Mouse (Mus musculus) neural tube, embryonic 12.5 days (tissue): ENCODE measurements at regions not wholly inside any gene's neighbourhood (a gene's known extent, or its start where the extent isn't known, plus 50 kb on each side); places are given as distances from the start of the nearest gene placed in this dataset.
"Not testable (repeated sequence)": the region's sequence is repeated elsewhere in the genome, so short reads cannot be mapped to it uniquely, and the experiment has no call there.

Source experiments
- ATAC-seq: fragments of 200-750 bp; cut with Nextera tagmentation; 2 replicates; pipeline ENCODE4 v1.8.0; 2017; ENCODE audit warnings: low read depth, mild to moderate bottlenecking, moderate TSS enrichment, moderate library complexity; ENCODE audit not compliant: low FRiP score
- H3K27ac ChIP-seq: fragments of 300-500 bp; sonication (generic); 2 replicates; pipeline ENCODE4 v1.5.1; 2016
- H3K27me3 ChIP-seq: fragments of 300-500 bp; sonication (generic); replicated peaks from 2 replicates; pipeline ENCODE4 v1.6.1; 2016; ENCODE audit warnings: mild to moderate bottlenecking
- H3K36me3 ChIP-seq: fragments of 300-500 bp; sonication (generic); 2 replicates; pipeline ENCODE4 v1.6.1; 2016; ENCODE audit warnings: mild to moderate bottlenecking
- H3K4me1 ChIP-seq: fragments of 300-500 bp; sonication (generic); 2 replicates; pipeline ENCODE4 v1.6.1; 2016
- H3K4me2 ChIP-seq: fragments of 300-500 bp; sonication (generic); replicated peaks from 2 replicates; pipeline ENCODE4 v1.6.1; 2016; ENCODE audit warnings: mild to moderate bottlenecking
- H3K4me3 ChIP-seq: fragments of 300-500 bp; sonication (generic); 2 replicates; pipeline ENCODE4 v1.5.1; 2016
- H3K9ac ChIP-seq: fragments of 300-500 bp; sonication (generic); 2 replicates; pipeline ENCODE4 v1.6.1; 2016; ENCODE audit warnings: mild to moderate bottlenecking
- H3K9me3 ChIP-seq: fragments of 300-500 bp; sonication (generic); 2 replicates; pipeline ENCODE4 v1.6.1; 2016; ENCODE audit warnings: mild to moderate bottlenecking
- WGBS: fragments of 180-500 bp; shearing (Covaris S2); methylation state at CpG from one replicate; pipeline ENCODE4 v1.1.7; 2016; 5-methylcytosine and 5-hydroxymethylcytosine counted together

- H3K27ac ChIP-seq = no peak overlapping the region
- no peak overlapping the region for H3K4me2 ChIP-seq
- WGBS = 90% methylated on average over 2 of the region's 2 CpGs
- H3K36me3 ChIP-seq = no peaks in the 10 kb centered on the region
- H3K4me3 ChIP-seq = no peak overlapping the region
- ATAC-seq = no peak
- no peaks in the 10 kb centered on the region for H3K27me3 ChIP-seq
- no peaks in the 10 kb centered on the region for H3K4me1 ChIP-seq
- no peaks in the 10 kb centered on the region for H3K9me3 ChIP-seq
- H3K9ac ChIP-seq = no peak overlapping the region
Measured at GRCm38 (mm10) chr14:68770411-68770810, 523.7 kb downstream of the Synb start.

GRCm38 (mm10) chr14:68762916-68763315, 531.2 kb downstream of the Synb start:
- WGBS = 79% methylated on average over 3 of the region's 3 CpGs
- H3K9ac ChIP-seq = no peak overlapping the region
- no peaks in the 10 kb centered on the region for H3K4me1 ChIP-seq
- no peaks in the 10 kb centered on the region for H3K9me3 ChIP-seq
- no peak overlapping the region for H3K27ac ChIP-seq
- H3K36me3 ChIP-seq = no peaks in the 10 kb centered on the region
- no peak for ATAC-seq
- H3K4me2 ChIP-seq = no peak overlapping the region
- H3K27me3 ChIP-seq = no peaks in the 10 kb centered on the region
- H3K4me3 ChIP-seq = no peak overlapping the region

- Histone ChIP-seq H3K9ac (no peak overlapping the region), H3K9me3 (no peaks in the 10 kb centered on the region), H3K4me2 (no peak overlapping the region), H3K4me3 (no peak overlapping the region), H3K4me1 (no peaks in the 10 kb centered on the region), H3K27me3 (no peaks in the 10 kb centered on the region), H3K36me3 (no peaks in the 10 kb centered on the region), H3K27ac (no peak overlapping the region)
- no peak for ATAC-seq
- WGBS = 75% methylated on average over 2 of the region's 2 CpGs
Measured at GRCm38 (mm10) chr14:68744661-68745060, 549.4 kb downstream of the Synb start.

- H3K27ac ChIP-seq = no peak overlapping the region
- H3K4me1 ChIP-seq = no peaks in the 10 kb centered on the region
- no peak for ATAC-seq
- H3K9ac ChIP-seq = no peak overlapping the region
- no peak overlapping the region for H3K4me3 ChIP-seq
- H3K27me3 ChIP-seq = no peaks in the 10 kb centered on the region
- no CpG with 5 or more reads among the region's 1 CpGs for WGBS
- H3K4me2 ChIP-seq = no peak overlapping the region
- no peaks in the 10 kb centered on the region for H3K9me3 ChIP-seq
- no peaks in the 10 kb centered on the region for H3K36me3 ChIP-seq
Measured at GRCm38 (mm10) chr14:68738474-68738873, 555.6 kb downstream of the Synb start.

- not testable (repeated sequence) for H3K27ac ChIP-seq, H3K36me3 ChIP-seq, H3K4me2 ChIP-seq, ATAC-seq, H3K27me3 ChIP-seq, H3K9me3 ChIP-seq, H3K4me3 ChIP-seq, H3K4me1 ChIP-seq, H3K9ac ChIP-seq
- WGBS = 58% methylated on average over 2 of the region's 2 CpGs
Measured at GRCm38 (mm10) chr14:68735756-68736155, 558.3 kb downstream of the Synb start.

GRCm38 (mm10) chr14:68721156-68721555, 572.9 kb downstream of the Synb start:
- no peaks in the 10 kb centered on the region for H3K27me3 ChIP-seq
- WGBS = 82% methylated on average over 6 of the region's 6 CpGs
- no peaks in the 10 kb centered on the region for H3K4me1 ChIP-seq
- H3K27ac ChIP-seq = no peak overlapping the region
- no peak overlapping the region for H3K9ac ChIP-seq
- no peaks in the 10 kb centered on the region for H3K9me3 ChIP-seq
- H3K36me3 ChIP-seq = no peaks in the 10 kb centered on the region
- no peak overlapping the region for H3K4me2 ChIP-seq
- no peak overlapping the region for H3K4me3 ChIP-seq
- no peak for ATAC-seq

GRCm38 (mm10) chr14:68719429-68720160, 574.5 kb downstream of the Synb start:
- no peak overlapping the region for H3K27ac ChIP-seq
- no peak overlapping the region for H3K4me2 ChIP-seq
- no peak overlapping the region for H3K4me3 ChIP-seq
- no peak for ATAC-seq
- H3K4me1 ChIP-seq = no peaks in the 10 kb centered on the region
- no peaks in the 10 kb centered on the region for H3K36me3 ChIP-seq
- H3K9me3 ChIP-seq = no peaks in the 10 kb centered on the region
- no peak overlapping the region for H3K9ac ChIP-seq
- no peaks in the 10 kb centered on the region for H3K27me3 ChIP-seq
- WGBS = 87% methylated on average over 9 of the region's 9 CpGs

GRCm38 (mm10) chr14:68718846-68719245, 575.3 kb downstream of the Synb start:
- H3K9me3 ChIP-seq = no peaks in the 10 kb centered on the region
- H3K4me2 ChIP-seq = no peak overlapping the region
- H3K36me3 ChIP-seq = no peaks in the 10 kb centered on the region
- WGBS = 94% methylated on average over 6 of the region's 6 CpGs
- H3K9ac ChIP-seq = no peak overlapping the region
- H3K4me3 ChIP-seq = no peak overlapping the region
- H3K4me1 ChIP-seq = no peaks in the 10 kb centered on the region
- no peaks in the 10 kb centered on the region for H3K27me3 ChIP-seq
- no peak for ATAC-seq
- H3K27ac ChIP-seq = no peak overlapping the region
